ENCODE assay signal across 8 mouse cellular contexts in genomic region chr8:84660819-84661457, GRCm38 (mm10). TPM values are rescaled to one million over a fixed set of nuclear protein-coding genes. Genes with fewer than 3 reads are reported as not detected.
A peak's percentile ranks its signal among the peaks of the same experiment; 100 is the strongest.
DNase-seq lines count a peak whose midpoint lies in the region; TF ChIP-seq lines count a peak whose summit lies in the region.

No protein-coding gene starts in this region.

- peak overlapping the region; percentile 94 for H3K9ac ChIP-seq in ES-Bruce4 (ENCODE audit: low read depth, poor library complexity, severe bottlenecking)

- no peaks in the 10 kb centered on the region for H3K4me1 ChIP-seq in ES-Bruce4 (ENCODE audit: control insufficient read depth, insufficient read depth, low read length)
- H3K4me1 ChIP-seq in lung, adult 2 months (ENCODE audit: control insufficient read depth, insufficient read depth, low read length): peaks cover 13% of the 10 kb centered on the region

- intact Hi-C loops in left cerebral cortex, postnatal 25 days (cut with DNase I): no loop called here

- peak overlapping the region; percentile 88 for H3K4me3 ChIP-seq in ES-Bruce4 (ENCODE audit: low read depth, low read length)
- H3K4me3 ChIP-seq in lung, adult 2 months (replicated peaks; ENCODE audit: extremely low read depth, low read depth, low read length): peak overlapping the region; percentile 98

- H3K36me3 ChIP-seq in ES-Bruce4 (ENCODE audit: control insufficient read depth, insufficient read depth, low read length, poor library complexity, severe bottlenecking): peaks cover 16% of the 10 kb centered on the region

- DNase-seq in adrenal gland, postnatal 14 days: peak; percentile 74
- DNase-seq in heart, adult 11 months: peak; percentile 97
- peak; percentile 67 for DNase-seq in kidney, adult 11 months
- peak; percentile 69 for DNase-seq in lung, adult 2 months
- peak; percentile 46 for DNase-seq in retina, postnatal 1 day
- no peak for DNase-seq in left cerebral cortex, postnatal 25 days (ENCODE audit: low spot score in 2 of 2)
- no peak for DNase-seq in layer of hippocampus, postnatal 14 days (ENCODE audit: low spot score in 2 of 2)

- WGBS in lung, adult 2 months: 5% methylated on average over 20 of the region's 20 CpGs

- no peak for TF ChIP-seq POLR2A in ES-Bruce4 (IDR thresholded peaks at IDR 0.05; ENCODE audit: insufficient read depth, low read length)
- 0 out of 2 replicates have a peak, but pooled peaks have one; percentile 7 for TF ChIP-seq POLR2A in lung, adult 2 months (IDR thresholded peaks at IDR 0.05; ENCODE audit: borderline replicate concordance, extremely low read depth, low read depth, low read length)

- no peak for TF ChIP-seq CTCF in ES-Bruce4 (IDR thresholded peaks at IDR 0.05; ENCODE audit: low read depth, low read length)
- no peak for TF ChIP-seq CTCF in lung, adult 2 months (IDR thresholded peaks at IDR 0.05; ENCODE audit: insufficient read depth, low read length)

- H3K9me3 ChIP-seq in ES-Bruce4 (replicated peaks; ENCODE audit: control insufficient read depth, insufficient read depth, low read length, poor library complexity, severe bottlenecking): no peaks in the 10 kb centered on the region

- peak overlapping the region; percentile 99 for H3K27ac ChIP-seq in ES-Bruce4 (ENCODE audit: insufficient read depth, low read length)

- TF ChIP-seq EP300 in ES-Bruce4 (IDR thresholded peaks at IDR 0.05; ENCODE audit: insufficient read depth, low read depth, low read length): peak; percentile 82; the same call in 1 of the 2 replicates

- no peaks in the 10 kb centered on the region for H3K27me3 ChIP-seq in ES-Bruce4 (ENCODE audit: control insufficient read depth, insufficient read depth, low read length, poor library complexity, severe bottlenecking)

RNA-seq across cellular contexts. Expression of gene Ier2, which starts 1.7 kb away (rescaled TPM):
- polyA plus RNA-seq in ES-Bruce4 (2011; ENCODE audit: insufficient read depth, insufficient read length, low read depth, missing spikeins): 42.8 and 44.8 TPM in 2 replicates
- total RNA-seq in adrenal gland, postnatal 14 days (2021): 45.5 and 55.7 TPM in 2 replicates
- polyA plus RNA-seq in lung, adult 2 months (2012; rRNA removed): 34.6 and 47.1 TPM in 2 replicates
- total RNA-seq in left cerebral cortex, postnatal 25 days (2021): 10 to 100 TPM; 10.5 to 18.3 TPM
- 10 to 100 TPM in 1 of 2 experiments, 1 to 10 TPM in 1; 9.5 to 12.5 TPM for total RNA-seq in layer of hippocampus, postnatal 14 days (2021)

RNA-seq across cellular contexts. Expression of gene Trmt1, which starts 25.2 kb away (rescaled TPM):
- polyA plus RNA-seq in ES-Bruce4 (2011; ENCODE audit: insufficient read depth, insufficient read length, low read depth, missing spikeins): 77.6 and 79.8 TPM in 2 replicates
- 62.2 and 67.9 TPM in 2 replicates for total RNA-seq in adrenal gland, postnatal 14 days (2021)
- 87.5 and 99.1 TPM in 2 replicates for polyA plus RNA-seq in lung, adult 2 months (2012; rRNA removed)
- 10 to 100 TPM; 85.2 to 90.1 TPM for total RNA-seq in left cerebral cortex, postnatal 25 days (2021)
- 10 to 100 TPM; 82.9 to 97.3 TPM for total RNA-seq in layer of hippocampus, postnatal 14 days (2021)

RNA-seq across cellular contexts. Expression of gene Nacc1, which starts 26.7 kb away (rescaled TPM):
- polyA plus RNA-seq in ES-Bruce4 (2011; ENCODE audit: insufficient read depth, insufficient read length, low read depth, missing spikeins): 89.7 and 97.9 TPM in 2 replicates
- 68.3 and 68.8 TPM in 2 replicates for total RNA-seq in adrenal gland, postnatal 14 days (2021)
- polyA plus RNA-seq in lung, adult 2 months (2012; rRNA removed): 72.5 and 81.8 TPM in 2 replicates
- total RNA-seq in left cerebral cortex, postnatal 25 days (2021): 10 to 100 TPM; 97.8 to 97.9 TPM
- 10 to 100 TPM; 84.0 to 85.6 TPM for total RNA-seq in layer of hippocampus, postnatal 14 days (2021)

RNA-seq across cellular contexts. Expression of gene Lyl1, which starts 40.3 kb away (rescaled TPM):
- not detected in 2 replicates for polyA plus RNA-seq in ES-Bruce4 (2011; ENCODE audit: insufficient read depth, insufficient read length, low read depth, missing spikeins)
- 4.2 and 9.4 TPM in 2 replicates for total RNA-seq in adrenal gland, postnatal 14 days (2021)
- polyA plus RNA-seq in lung, adult 2 months (2012; rRNA removed): 20.2 and 21.9 TPM in 2 replicates
- 1 to 10 TPM; 2.8 to 3.5 TPM for total RNA-seq in left cerebral cortex, postnatal 25 days (2021)
- total RNA-seq in layer of hippocampus, postnatal 14 days (2021): 1 to 10 TPM; 3.4 to 4.2 TPM

Comparison
In these comparisons a context has a peak if more than half of its experiments do, and no peak if none do; other contexts are left out.
1. DNase-seq: peak in adrenal gland, postnatal 14 days (single experiment), heart, adult 11 months (single experiment), kidney, adult 11 months (single experiment), lung, adult 2 months (single experiment) and retina, postnatal 1 day (single experiment); none in left cerebral cortex, postnatal 25 days (0 of 2) and layer of hippocampus, postnatal 14 days (0 of 2).